Mouse (Mus musculus) lung, embryonic 16.5 days (tissue): Measurements from ENCODE around the gene Zswim4. TPM values are rescaled to one million over a fixed set of nuclear protein-coding genes. Genes with fewer than 3 reads are reported as not detected.

Experiments
- ATAC-seq: fragments of 200-750 bp; cut with Nextera tagmentation; 2 replicates; pipeline ENCODE4 v1.8.0; 2017; ENCODE audit warnings: low read depth, mild to moderate bottlenecking, moderate library complexity
- H3K27ac ChIP-seq: fragments of 300-500 bp; sonication (generic); 2 replicates; pipeline ENCODE4 v1.5.1; 2014; ENCODE audit warnings: mild to moderate bottlenecking, control low read depth, low read length
- H3K27me3 ChIP-seq: fragments of 300-500 bp; sonication (generic); 2 replicates; pipeline ENCODE4 v1.6.1; 2014; ENCODE audit warnings: low read depth, low read length, mixed read lengths; ENCODE audit not compliant: control insufficient read depth, insufficient read depth
- H3K36me3 ChIP-seq: fragments of 300-500 bp; sonication (generic); 2 replicates; pipeline ENCODE4 v1.6.1; 2014; ENCODE audit warnings: low read length; ENCODE audit not compliant: control insufficient read depth, insufficient read depth
- H3K4me1 ChIP-seq: fragments of 300-500 bp; sonication (generic); replicated peaks from 2 replicates; pipeline ENCODE4 v1.6.1; 2014; ENCODE audit warnings: low read length, mixed read lengths; ENCODE audit not compliant: control insufficient read depth, insufficient read depth
- H3K4me2 ChIP-seq: fragments of 300-500 bp; sonication (generic); 2 replicates; pipeline ENCODE4 v1.6.1; 2014; ENCODE audit warnings: low read depth, low read length, control low read depth
- H3K4me3 ChIP-seq: fragments of 300-500 bp; sonication (generic); 2 replicates; pipeline ENCODE4 v1.5.1; 2014; ENCODE audit warnings: mild to moderate bottlenecking, low read length, control low read depth
- H3K9ac ChIP-seq: fragments of 300-500 bp; sonication (generic); 2 replicates; pipeline ENCODE4 v1.6.1; 2014; ENCODE audit warnings: low read length, control low read depth
- H3K9me3 ChIP-seq: fragments of 300-500 bp; sonication (generic); 2 replicates; pipeline ENCODE4 v1.6.1; 2016; ENCODE audit warnings: low read length; ENCODE audit not compliant: control insufficient read depth
- WGBS: fragments of 180-500 bp; shearing (Covaris S2); extraction: QIAGEN DNeasy Blood & Tissue Kit; methylation state at CpG from one replicate; pipeline ENCODE4 v1.1.7; 2014; 5-methylcytosine and 5-hydroxymethylcytosine counted together
- polyA plus RNA-seq: library from polyadenylated mRNA; unstranded; fragments of >200 nt; fragmentation: Nextera tagmentation; extraction: Ambion mirVana; gene quantifications from 2 replicates; pipeline ENCODE4 v1.2.1, GENCODE M21; 2015

Gene Zswim4
- polyA plus RNA-seq, 1 experiment from 2014 or later: 14.6 TPM

GRCm38 (mm10) chr8:84189603-84190002, 47.3 kb downstream of the Zswim4 start:
- H3K27me3 ChIP-seq: no peaks in the 10 kb centered on the region
- ATAC-seq: no peak
- peaks cover 36% of the 10 kb centered on the region for H3K4me1 ChIP-seq
- 44% methylated on average over 4 of the region's 4 CpGs for WGBS
- H3K4me2 ChIP-seq: no peak overlapping the region
- peaks cover 2% of the 10 kb centered on the region; the same call in 1 of the 2 replicates for H3K9me3 ChIP-seq
- H3K4me3 ChIP-seq: no peak overlapping the region
- H3K27ac ChIP-seq: peak overlapping the region; percentile 90
- no peaks in the 10 kb centered on the region for H3K36me3 ChIP-seq
- peak overlapping the region; percentile 21; the same call in 1 of the 2 replicates for H3K9ac ChIP-seq

- peak overlapping the region; percentile 90 for H3K27ac ChIP-seq
- H3K4me1 ChIP-seq: peaks cover 39% of the 10 kb centered on the region
- H3K4me2 ChIP-seq: no peak overlapping the region
- ATAC-seq: peak; percentile 42
- H3K9ac ChIP-seq: peak overlapping the region; percentile 3
- no peaks in the 10 kb centered on the region for H3K36me3 ChIP-seq
- H3K9me3 ChIP-seq: peaks cover 2% of the 10 kb centered on the region; the same call in 1 of the 2 replicates
- no peak overlapping the region for H3K4me3 ChIP-seq
- no peaks in the 10 kb centered on the region for H3K27me3 ChIP-seq
- 56% methylated on average over 10 of the region's 10 CpGs for WGBS
Measured at GRCm38 (mm10) chr8:84188671-84189070, 48.2 kb downstream of the Zswim4 start.

GRCm38 (mm10) chr8:84187065-84187755, 49.6 kb downstream of the Zswim4 start:
- peaks cover 35% of the 10 kb centered on the region for H3K4me1 ChIP-seq
- H3K9ac ChIP-seq: peak overlapping the region; percentile 59
- H3K36me3 ChIP-seq: no peaks in the 10 kb centered on the region
- peak overlapping the region; percentile 81 for H3K4me2 ChIP-seq
- peak overlapping the region; percentile 11 for H3K27ac ChIP-seq
- H3K27me3 ChIP-seq: no peaks in the 10 kb centered on the region
- WGBS: 4% methylated on average over 21 of the region's 21 CpGs
- peaks cover 2% of the 10 kb centered on the region; the same call in 1 of the 2 replicates for H3K9me3 ChIP-seq
- ATAC-seq: no peak
- H3K4me3 ChIP-seq: peak overlapping the region; percentile 42

- Histone ChIP-seq H3K4me2 (peak overlapping the region; percentile 81), H3K9me3 (peaks cover 2% of the 10 kb centered on the region; the same call in 1 of the 2 replicates), H3K4me1 (peaks cover 28% of the 10 kb centered on the region), H3K9ac (peak overlapping the region; percentile 59), H3K36me3 (no peaks in the 10 kb centered on the region), H3K4me3 (peak overlapping the region; percentile 42), H3K27me3 (no peaks in the 10 kb centered on the region), H3K27ac (peak overlapping the region; percentile 11; the same call in 1 of the 2 replicates)
- under 1% methylated on average over 12 of the region's 12 CpGs for WGBS
- peak; percentile 37 for ATAC-seq
Measured at GRCm38 (mm10) chr8:84186547-84186946, 50.3 kb downstream of the Zswim4 start.

GRCm38 (mm10) chr8:84185117-84185516, 51.7 kb downstream of the Zswim4 start, which contains the start of gene Nanos3:
Nanos3 (minus strand) TSS chr8:84185217.
- H3K9ac ChIP-seq: peak within 1 kb of the TSS; percentile 96
- H3K4me2 ChIP-seq: peak within 1 kb of the TSS; percentile 90
- no peak for ATAC-seq
- WGBS: 95% methylated on average over 7 of the region's 7 CpGs
- peaks cover 2% of the 10 kb centered on the region; the same call in 1 of the 2 replicates for H3K9me3 ChIP-seq
- peak within 1 kb of the TSS; percentile 88 for H3K27ac ChIP-seq
- H3K27me3 ChIP-seq: no peaks in the 10 kb centered on the region
- H3K36me3 ChIP-seq: no peaks in the 10 kb centered on the region
- H3K4me3 ChIP-seq: peak within 1 kb of the TSS; percentile 84
- H3K4me1 ChIP-seq: peaks cover 35% of the 10 kb centered on the region

GRCm38 (mm10) chr8:84184085-84185043, 52.5 kb downstream of the Zswim4 start:
- ATAC-seq: no peak
- H3K9ac ChIP-seq: peak overlapping the region; percentile 96
- peaks cover 2% of the 10 kb centered on the region; the same call in 1 of the 2 replicates for H3K9me3 ChIP-seq
- H3K4me3 ChIP-seq: peak overlapping the region; percentile 84
- H3K4me1 ChIP-seq: peaks cover 40% of the 10 kb centered on the region
- H3K27me3 ChIP-seq: no peaks in the 10 kb centered on the region
- H3K4me2 ChIP-seq: peak overlapping the region; percentile 90
- no peaks in the 10 kb centered on the region for H3K36me3 ChIP-seq
- 12% methylated on average over 20 of the region's 21 CpGs for WGBS
- H3K27ac ChIP-seq: peak overlapping the region; percentile 88

GRCm38 (mm10) chr8:84183261-84184084, 53.4 kb downstream of the Zswim4 start:
- peak; percentile 27 for ATAC-seq
- under 1% methylated on average over 79 of the region's 87 CpGs for WGBS
- Histone ChIP-seq H3K27ac (peak overlapping the region; percentile 88), H3K36me3 (no peaks in the 10 kb centered on the region), H3K9ac (peak overlapping the region; percentile 96), H3K9me3 (peaks cover 2% of the 10 kb centered on the region; the same call in 1 of the 2 replicates), H3K4me3 (peak overlapping the region; percentile 84), H3K4me2 (peak overlapping the region; percentile 90), H3K4me1 (peaks cover 35% of the 10 kb centered on the region), H3K27me3 (no peaks in the 10 kb centered on the region)

GRCm38 (mm10) chr8:84182833-84183232, 54.0 kb downstream of the Zswim4 start:
- no peaks in the 10 kb centered on the region for H3K36me3 ChIP-seq
- peak overlapping the region; percentile 96 for H3K9ac ChIP-seq
- peaks cover 35% of the 10 kb centered on the region for H3K4me1 ChIP-seq
- peak overlapping the region; percentile 84 for H3K4me3 ChIP-seq
- H3K9me3 ChIP-seq: peaks cover 2% of the 10 kb centered on the region; the same call in 1 of the 2 replicates
- peak overlapping the region; percentile 88 for H3K27ac ChIP-seq
- no peak for ATAC-seq
- H3K27me3 ChIP-seq: no peaks in the 10 kb centered on the region
- H3K4me2 ChIP-seq: peak overlapping the region; percentile 90
- 31% methylated on average over 4 of the region's 4 CpGs for WGBS
